Mouse (Mus musculus) adrenal gland, adult 18-20 months (tissue): ENCODE data around the gene Otulin. TPM values are rescaled to one million over a fixed set of nuclear protein-coding genes. Genes with fewer than 3 reads are reported as not detected.

Source experiments
- DNase-seq, 2 experiments: peaks; one replicate each; pipeline ENCODE4 v3.0.0; 2021 to 2022; ENCODE audit warnings: low spot score in 2 of 2
- total RNA-seq, 2 experiments: library from RNA; stranded (reverse); gene quantifications; 1 replicate in 1 of 2; 2 replicates in 1 of 2; pipeline ENCODE4 v1.2.3; 2021

The Otulin gene
- total RNA-seq, 2 experiments from 2014 or later, result 29.7 to 36.2 TPM

DNA sequence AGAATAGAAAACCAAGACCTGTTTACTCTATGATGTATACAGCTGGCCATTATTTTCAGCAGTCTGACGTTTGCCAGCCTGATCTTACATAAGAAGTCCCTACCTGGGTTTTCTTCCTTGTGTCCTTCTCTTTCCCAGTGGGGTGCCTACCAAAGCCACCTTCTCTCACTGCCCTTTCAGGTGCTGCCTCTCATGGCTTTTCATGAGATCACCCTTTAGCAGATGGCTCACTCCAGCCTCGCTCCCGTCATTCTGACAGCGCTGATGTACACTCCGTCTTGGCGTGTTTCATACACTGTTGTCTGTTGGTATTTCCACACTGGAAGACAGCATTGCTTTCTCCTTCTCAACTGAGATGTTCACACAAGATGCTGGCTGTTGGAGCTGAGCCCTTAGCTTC is 46.9 kb downstream of the Otulin start:
- no peak for DNase-seq

DNA sequence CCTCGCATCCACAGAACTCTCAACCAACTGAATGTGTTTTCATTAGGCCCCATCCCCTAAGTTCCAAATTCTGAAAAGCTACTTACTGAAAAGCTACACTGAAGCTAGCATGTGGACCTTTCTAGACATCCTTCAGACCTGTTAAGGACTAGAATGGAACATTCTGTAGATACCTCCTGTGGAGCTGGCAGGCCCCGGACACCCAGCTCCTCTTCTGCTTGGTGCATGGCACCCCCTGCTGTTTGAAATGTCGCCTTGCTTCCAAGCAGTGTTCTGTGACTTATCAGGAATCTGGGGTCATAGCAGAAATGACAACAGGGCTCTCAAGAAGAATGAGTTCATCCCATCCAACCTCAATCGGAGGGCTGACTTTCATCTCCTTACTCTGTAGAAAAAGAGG is 47.5 kb downstream of the Otulin start:
- peak in 1 of 2 experiments; percentile 57 for DNase-seq

DNA sequence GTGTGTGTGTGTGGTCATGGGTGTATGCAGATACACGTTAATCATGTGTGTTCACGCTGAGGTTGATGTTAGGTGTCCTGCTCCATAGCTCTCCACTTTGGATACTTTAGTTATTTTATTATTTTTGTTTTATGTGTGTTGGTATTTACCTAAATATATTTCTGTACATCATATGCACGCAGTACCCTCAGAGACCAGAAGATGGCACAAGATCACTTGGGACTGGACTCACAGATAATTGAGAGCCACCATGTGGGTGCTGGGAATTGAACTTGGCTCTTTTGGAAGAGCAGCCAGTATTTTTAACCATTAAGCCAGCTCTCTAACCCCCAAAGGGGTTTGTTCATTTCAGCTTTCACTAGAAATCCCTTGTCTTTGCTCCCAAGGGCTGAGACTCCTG is 48.1 kb downstream of the Otulin start:
- no peak for DNase-seq

DNA sequence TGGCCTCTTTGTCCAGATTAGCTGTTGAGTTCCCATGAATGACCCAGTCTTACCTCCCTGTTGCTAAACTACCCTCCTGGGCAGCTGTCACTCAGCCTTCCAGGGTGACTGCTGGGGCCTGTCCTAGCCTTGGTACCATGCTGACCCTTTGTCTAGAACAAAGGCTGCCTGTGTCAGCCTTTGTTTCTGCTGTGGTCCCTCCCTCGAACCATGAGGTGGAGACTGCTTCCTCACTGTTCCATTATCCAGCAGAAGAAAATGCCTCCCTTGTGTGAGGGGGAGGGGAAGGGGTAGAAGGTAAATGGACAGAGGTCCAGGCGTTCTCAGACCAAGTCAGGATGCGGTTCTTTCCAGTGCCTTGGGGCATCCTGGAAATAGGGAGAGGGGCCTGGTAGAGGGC is 48.9 kb downstream of the Otulin start:
- no peak for DNase-seq

DNA sequence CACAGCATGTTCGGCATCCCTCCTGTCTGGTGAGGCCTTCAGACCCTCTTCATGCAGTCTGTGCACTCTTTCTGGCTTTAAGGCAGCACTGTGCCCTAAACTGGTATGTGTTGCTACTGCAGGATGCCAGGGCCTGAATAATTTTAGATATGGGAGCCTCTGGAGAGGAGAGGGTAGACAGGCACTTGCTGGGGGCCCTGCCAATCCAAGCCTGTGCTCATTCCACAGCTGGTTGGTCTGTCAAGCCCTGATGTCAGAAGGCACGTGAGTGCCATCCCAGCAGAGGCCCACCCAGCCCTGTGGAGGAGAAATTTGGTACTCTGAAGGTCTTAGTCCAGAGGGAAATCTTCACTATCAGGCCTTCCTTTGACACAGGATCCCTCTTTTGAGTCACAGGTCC is 49.7 kb downstream of the Otulin start:
- no peak for DNase-seq

DNA sequence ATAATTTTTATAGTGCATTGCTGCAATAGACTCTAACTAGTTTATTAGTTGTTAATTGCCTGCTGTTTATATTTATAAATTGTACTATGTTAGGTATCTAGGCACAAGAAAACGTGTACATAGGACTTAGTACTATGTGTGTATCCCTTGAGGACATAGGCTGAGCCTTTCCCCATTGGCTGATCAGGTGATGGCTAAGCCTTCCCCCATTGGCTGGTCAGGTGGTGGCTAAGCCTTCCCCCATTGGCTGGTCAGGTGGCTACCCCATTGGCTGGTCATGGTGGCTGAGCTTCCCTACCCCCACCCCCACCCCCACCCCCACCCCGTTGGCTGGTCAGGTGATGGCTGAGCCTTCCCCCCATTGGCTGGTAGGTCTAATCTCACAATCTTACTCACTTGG is 50.6 kb downstream of the Otulin start:
- no peak for DNase-seq

DNA sequence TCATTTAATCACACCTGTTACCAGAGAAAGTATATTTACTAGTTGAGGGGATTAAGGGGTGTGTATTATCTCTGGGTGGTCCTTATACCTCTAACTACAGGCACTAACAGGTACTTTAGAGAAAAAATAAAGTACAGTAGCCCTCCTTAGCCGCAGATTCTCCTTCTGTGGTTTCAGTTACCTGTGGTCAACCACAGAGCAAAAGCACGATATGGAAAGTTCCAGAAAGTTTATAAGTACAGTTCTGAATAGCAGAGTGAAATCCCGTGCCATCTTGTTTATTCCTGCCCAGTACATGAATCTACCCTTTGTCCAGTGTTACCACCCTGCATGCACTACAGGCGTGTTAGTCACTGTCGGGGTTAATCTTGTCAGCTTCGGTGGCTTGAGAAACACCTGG is 51.6 kb downstream of the Otulin start:
- no peak for DNase-seq

DNA sequence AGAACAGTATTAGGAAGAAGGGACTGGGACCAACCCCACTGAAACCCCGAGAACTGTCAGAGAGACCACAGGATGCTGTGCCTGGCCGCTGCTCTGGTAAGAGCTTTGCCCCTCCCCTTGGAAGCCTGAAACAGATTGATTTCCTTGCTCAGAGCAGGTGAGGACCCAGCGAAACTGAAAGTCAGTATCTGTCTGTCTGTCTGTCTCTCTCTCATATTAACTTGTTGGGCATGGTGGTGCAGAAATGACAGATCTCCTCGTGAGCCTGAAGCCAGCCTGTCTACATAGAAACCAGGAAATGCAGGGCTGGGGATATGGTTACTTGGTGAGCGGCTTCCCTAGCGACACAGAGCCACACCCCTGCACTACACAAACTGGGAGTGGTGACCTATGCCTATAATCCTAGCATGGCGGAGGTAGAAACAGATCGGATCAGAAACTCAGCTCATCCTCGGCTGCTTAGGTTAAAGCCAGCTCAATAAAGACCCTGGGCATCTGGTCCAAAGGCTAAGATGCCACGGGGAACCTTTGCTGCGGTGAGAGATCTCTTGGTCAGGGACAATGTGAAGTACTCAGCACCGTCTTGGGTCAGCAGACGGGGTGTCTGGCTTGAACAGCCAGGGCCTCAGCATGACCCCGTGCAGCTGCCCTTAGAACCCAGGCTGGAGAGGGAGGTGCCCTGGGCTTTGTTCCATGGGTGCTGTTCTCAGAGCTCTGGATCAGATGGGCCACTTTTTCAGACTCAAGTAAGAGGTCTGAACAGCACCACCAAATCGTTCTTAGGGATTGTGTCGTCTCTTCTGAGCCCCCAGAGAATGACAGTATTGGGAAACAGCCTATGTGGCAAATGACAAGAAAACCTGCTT is 52.3 kb downstream of the Otulin start:
- DNase-seq, result no peak

DNA sequence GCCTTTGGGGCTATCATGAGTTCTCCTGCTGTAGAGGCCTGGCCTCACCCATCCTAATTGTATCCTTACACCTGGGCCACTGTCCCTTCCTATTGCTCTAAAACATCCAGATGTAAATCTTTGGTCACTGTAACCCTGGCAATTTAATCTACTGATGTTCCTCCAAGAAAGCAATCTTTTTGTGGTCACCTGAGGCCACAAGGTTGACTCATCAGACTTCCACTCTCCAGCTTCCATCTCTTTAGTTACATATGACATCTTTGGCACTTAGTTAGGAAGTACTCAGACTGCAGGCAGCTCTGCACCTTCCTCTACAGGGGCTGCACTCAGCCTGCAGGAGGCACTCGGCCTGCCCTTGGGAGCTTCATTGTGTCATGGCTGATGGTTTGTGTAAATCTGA is 53.6 kb downstream of the Otulin start:
- DNase-seq, result no peak

DNA sequence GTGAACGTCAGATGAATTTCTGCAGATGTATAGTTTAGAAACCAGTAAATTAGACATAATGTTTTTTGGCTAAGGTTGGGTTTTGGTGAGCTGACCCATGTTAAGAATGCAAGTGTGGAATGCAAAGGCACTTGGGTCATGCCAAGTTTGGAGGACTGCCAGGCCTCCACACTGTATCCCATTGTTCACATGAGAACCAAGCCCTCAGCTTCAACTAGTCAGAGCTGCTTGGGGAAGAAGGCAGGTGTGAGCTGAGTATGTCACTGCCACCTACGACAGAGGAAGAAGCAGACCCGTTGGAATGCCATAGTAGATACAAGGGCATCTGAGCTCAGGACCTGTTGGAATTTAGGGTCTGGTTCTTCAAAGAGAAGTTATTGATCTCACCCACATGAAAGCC is 54.6 kb downstream of the Otulin start:
- no peak for DNase-seq

DNA sequence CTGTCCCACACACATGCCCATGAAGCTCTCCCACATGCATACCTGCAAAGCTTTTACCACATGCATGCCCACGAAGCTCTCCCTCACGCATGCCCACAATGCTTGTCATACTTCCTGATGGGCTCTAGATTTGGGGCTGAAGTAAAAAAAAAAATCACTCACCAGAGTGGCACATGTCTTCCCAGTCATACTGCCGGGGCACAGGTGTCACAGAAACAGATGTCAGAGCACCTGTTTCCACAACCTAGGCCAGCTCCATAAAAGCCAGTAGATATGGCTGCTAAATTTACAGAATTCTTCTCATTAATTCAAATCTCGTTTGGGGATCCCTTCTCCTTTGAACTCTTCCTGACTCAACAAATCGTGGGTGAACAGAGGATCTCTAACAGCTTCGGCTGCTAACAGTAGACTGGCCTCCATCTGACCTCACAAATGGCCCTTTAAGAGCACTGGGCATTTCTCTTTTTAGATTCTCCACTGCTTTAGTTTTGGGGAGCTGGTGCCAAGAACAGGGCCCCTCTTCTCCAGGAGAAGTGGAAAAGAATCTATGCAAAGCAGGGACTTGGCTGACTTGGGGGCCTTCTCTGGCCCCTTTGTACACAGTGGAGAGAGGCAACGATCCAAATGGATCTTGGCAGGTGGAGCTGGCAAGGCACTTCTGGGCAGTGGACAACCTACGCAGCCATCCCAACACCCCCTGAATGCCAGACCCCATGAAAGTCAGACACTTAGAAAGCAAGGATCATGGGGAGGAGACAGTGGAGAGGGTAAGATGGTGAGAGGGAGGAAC is 55.3 kb downstream of the Otulin start:
- no peak for DNase-seq

DNA sequence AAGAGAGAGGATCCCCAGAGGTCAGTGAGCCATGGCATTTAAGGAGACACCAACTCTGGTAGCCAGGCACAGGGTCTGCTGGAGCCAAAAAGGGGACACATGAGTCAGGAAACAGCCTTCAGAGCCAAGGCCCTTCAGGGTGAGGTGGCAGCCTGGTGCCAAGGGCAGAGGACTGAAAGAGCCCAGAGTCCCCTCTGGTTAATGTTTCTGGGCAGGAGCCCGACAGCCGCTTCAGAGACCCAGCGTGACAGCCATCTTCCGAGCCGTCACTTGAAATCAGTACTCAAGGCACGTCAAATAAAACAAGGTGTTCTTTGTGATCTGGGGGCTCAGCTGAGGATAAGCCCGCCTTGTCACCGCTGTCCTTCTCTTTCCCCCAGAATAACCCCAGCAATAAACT is 59.3 kb downstream of the Otulin start:
- peak in 1 of 2 experiments; percentile 34 for DNase-seq

DNA sequence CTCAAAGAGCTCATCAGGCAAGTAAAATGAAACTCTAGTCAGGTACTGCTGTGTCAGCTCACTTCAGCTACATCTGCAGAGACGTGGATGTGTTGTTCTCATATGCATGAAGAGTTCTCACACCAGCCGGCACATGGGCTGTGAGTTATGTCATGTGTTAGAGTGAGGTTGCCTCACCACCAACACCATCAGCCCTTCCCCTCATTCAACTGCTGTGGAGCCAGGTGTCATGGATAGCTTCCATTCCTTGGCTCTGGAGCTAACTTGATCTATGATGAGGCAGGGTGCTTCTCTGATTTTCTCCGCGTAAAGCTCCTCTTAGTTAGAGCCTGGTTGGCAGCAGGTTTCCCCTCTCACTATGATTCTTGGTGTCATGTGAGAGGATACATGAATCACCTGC is 60.1 kb downstream of the Otulin start:
- DNase-seq, result no peak

DNA sequence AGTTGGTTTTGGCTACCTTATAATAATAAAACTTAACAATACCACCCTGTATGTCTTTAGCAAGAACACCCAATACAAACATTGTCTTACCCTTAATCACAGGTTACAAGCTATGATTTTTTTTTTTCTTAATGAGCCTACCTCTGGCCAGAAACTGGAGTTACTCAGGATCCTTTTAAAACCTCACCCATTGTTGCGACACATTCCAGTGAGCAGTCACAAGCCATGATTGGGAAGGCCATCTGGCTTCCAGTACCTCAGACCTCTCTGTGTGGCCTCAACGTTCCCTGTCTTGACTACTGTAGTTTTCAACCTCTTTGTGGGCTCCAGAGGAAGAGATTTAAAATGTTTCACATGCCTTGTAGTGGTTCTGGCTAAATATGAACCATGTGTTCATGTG is 60.6 kb downstream of the Otulin start:
- no peak for DNase-seq

DNA sequence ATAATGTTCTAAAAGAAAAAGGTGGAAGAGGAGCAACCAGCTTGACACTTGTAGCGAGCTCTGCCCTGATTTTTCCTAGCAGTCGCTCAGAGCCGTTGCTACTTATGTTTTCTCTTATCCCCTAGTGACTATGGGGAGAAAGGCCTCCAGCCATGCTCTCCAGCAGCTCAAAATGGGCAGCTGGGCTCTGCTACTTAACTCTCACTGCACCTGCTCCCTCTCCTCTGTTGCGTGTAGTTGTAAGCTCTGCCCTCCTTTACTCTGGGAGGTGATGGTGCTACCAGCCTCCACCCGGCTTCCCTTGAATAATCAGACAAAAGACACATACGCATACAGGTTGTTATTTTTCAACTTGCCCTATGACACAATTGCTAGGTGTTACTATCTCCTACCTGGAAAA is 62.1 kb downstream of the Otulin start:
- DNase-seq, result no peak

DNA sequence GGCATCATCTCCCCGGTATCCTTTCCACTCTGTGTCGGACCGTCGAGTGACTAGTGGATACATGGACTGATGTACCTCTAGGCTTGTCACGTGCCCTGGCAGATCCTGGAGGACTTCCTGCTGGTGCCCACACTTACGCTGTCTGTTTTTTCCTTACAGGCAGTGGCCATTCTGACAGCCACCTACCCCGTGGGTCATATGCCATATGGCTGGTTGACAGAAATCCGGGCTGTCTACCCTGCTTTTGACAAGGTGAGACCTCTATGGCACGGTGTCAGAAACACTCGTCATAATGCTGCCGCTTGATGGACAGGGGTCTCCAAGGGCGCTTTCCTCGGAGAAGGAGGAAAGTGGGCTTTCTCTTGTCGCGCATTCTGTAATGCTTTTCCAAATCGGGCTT is 63.1 kb downstream of the Otulin start:
- DNase-seq, result no peak

DNA sequence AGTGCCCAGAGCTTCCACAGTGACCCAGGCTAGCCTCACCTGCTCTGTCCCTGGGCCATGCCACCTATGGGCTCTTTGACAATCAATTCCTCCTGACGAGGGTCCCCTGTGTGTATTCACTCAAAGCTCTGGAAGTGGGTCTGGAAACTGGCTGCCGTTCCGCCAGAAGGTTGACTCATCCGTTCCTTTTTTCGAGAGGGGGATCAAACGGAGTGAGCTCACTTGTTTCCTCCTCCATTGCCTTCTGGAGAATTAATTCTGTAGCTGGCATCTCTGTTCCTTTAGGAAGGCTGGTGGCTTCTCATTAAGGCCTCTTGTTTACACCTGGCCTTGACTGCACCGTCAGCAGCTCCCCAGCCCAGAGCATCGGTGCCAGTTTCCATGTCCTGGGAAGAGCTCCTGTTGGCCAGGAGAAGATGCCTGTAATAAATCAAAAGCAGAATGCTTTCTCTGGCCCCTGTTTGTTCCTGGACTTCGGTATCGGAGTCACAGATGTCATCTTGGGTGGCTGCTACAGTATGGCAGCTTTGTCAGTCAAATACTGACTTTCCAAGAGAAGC is 64.8 kb downstream of the Otulin start:
- DNase-seq, result no peak

DNA sequence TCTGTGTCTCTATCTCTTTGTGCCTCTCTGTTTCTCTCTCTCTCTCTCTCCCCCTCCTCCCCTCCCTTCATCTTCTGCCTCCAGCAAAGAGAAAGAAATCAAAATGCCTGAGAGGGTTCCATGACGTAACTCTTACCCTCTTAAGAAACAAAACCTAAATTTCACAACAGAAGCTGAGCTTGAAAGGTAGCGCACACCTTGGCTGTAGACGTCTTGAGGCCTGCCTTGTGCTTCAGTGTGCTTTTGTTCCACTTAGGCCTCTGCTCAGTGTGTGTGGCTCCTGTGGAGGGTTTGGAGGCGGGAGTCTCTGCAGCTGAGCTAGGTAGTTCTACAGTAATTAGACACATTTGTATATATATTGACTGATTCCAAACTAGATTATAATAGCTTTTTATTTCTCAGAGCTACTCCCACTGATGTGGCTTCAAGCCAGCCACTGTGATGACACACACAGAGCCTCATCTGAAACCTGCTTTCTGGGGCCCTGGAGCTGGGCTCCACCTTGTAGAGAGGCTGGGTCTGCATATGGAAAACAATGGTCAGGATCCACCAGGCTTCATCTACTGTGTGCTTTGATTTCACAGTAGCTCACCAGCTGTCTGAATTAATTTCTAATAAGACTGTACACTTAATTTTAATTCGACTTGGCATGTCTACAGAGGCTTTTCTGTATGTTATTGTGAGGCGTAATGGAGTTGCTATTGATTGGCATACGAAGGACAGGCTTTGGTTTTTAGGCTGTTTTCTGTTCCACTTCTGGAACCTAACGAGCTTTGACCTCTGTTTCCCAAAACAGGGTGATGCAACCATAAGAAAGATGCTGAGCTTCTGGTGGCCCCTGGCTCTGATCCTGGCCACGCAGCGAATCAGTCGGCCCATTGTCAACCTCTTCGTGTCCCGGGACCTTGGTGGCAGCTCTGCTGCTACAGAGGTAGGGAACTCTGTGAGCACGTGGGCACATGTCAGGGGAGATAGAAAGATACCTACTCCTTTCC is 66.1 kb downstream of the Otulin start:
- DNase-seq, result no peak

DNA sequence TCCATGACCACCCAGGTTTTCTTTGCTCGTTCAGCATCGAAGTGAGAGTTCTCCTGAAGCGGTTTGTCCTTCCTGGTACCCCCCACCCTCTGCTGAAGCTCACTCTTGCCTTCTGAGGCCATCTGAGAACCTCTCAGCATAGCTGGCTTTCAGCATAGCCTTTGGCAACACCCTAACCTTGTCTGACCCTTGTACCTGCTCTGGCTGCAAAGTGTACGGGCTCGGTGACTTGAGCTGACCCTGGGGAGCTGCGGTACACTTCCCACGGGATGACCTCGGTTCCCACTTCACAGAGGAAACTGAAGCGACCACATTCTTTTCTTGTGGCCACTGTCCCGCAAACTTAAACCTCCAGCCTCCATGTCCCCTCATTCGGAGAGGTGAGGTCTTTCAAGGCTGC is 70.2 kb downstream of the Otulin start:
- no peak for DNase-seq

DNA sequence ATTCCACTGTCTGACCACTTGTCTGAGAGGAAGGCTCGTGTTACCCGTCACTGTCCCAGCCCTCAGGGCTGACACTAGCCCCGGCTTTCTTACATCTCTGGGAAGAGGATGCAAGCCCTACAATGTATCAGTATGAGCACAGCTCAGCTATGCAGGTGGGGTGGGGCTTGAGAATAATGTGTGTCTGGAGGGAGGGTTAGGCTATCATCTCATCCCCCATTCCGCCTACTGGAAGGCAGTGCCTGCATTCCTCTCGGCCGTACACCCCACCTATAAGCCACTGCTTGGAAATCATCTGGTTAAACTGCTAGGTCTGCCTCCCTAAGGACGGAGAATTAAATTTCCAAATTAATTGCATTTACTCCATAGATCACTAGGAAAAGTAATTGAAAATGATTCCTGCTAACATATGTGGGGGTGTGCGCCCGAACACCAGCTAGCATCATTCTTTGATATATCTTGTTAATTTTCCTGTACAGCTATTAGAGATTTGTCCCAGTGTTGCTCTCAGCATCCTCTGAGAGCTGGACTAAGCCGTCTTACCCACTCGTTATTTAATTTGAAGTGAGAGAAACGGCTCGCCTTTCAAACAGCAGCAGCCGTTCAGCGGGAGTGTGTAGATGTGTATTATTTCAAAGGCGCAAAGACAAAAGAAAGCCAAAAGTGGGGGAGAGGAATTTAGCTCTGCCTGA is 71.9 kb downstream of the Otulin start:
- no peak for DNase-seq
